Mouse (Mus musculus): ENCODE results near the gene Sh2d3c. TPM values are rescaled to one million over a fixed set of nuclear protein-coding genes. Genes with fewer than 3 reads are reported as not detected.

The Sh2d3c gene
- total RNA-seq, 1 experiment from 2014 or later: 29.8 TPM

GRCm38 (mm10) chr2:32791297-32791696 lies 70.4 kb downstream of the Sh2d3c start:
- DNase-seq: no peak

DNA sequence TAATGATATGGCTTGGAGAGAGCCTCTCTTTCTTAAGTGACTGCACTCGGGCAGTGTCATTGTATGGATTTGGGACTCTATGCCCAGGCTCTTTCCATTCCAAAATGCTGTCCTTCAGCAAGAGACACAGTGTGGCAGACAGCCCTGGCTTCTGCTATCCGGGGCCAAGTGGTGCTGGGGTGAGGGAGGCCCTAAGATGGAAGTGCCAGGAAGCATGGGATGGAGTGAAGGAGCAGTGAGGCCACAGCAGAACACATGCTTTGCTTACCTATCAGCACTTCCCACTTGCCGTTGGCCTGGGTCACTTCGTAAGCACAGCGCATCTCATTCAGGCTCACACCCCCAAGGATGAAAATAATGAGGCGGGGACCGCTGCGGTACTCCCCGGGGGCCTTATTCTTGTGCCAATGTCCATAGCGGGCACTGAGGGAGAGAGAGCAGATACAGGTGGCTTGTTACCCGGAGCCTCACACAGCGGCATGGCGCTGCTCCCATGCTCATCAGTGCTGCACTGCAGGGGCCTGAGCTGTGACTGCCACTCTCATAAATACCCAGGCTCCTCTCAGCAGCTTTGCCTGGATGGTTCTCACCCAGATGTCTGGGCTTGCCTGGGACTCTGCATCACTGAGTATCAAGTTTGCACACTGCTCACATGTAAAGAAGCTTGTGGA lies 75.0 kb downstream of the Sh2d3c start:
- DNase-seq: no peak

- no peak for DNase-seq
These were observed 77.6 kb downstream of the Sh2d3c start for GRCm38 (mm10) chr2:32798251-32798962.

Small RNAs within 50 kb of the gene (microRNA-seq; reads per million reads assigned to microRNA genes)
- 0 reads per million in 2 experiments for gene Gm47291
- gene Mir2861: 0 reads per million in 2 experiments
- gene Mir3960: 0 reads per million in 2 experiments
- gene Mir8093: 0 to 0.38 reads per million in 2 experiments

Other genes starting within 250 kb of the Sh2d3c start
- 25.6 and 28.7 TPM in 2 replicates for gene Fam102a, start 185.7 kb upstream of the Sh2d3c start, total RNA-seq (2021)
- 47.8 and 61.8 TPM in 2 replicates for gene Dpm2, start 150.2 kb upstream of the Sh2d3c start, total RNA-seq (2021)
- 0.23 TPM in 1 of 2 replicates, not detected in the other for gene Pip5kl1, start 146.3 kb upstream of the Sh2d3c start, total RNA-seq (2021)
- gene 9430097D07Rik, start 145.4 kb upstream of the Sh2d3c start, total RNA-seq (2021): not detected in 2 replicates
- gene St6galnac4, start 134.0 kb upstream of the Sh2d3c start, total RNA-seq (2021): 12.0 and 13.5 TPM in 2 replicates
- gene St6galnac6, start 121.3 kb upstream of the Sh2d3c start, total RNA-seq (2021): 54.1 and 56.5 TPM in 2 replicates
- 53.2 and 61.4 TPM in 2 replicates for gene Ak1, start 99.3 kb upstream of the Sh2d3c start, total RNA-seq (2021)
- 105 and 106 TPM in 2 replicates for gene Eng, start 74.5 kb upstream of the Sh2d3c start, total RNA-seq (2021)
- 16.2 and 35.8 TPM in 2 replicates for gene Fpgs, start 16.9 kb upstream of the Sh2d3c start, total RNA-seq (2021)
- 67.4 and 79.7 TPM in 2 replicates for gene Cdk9, start 8.0 kb upstream of the Sh2d3c start, total RNA-seq (2021)
- gene 6330409D20Rik, start 20.0 kb downstream of the Sh2d3c start, total RNA-seq (2021): not detected in 2 replicates
- 25.3 and 26.8 TPM in 2 replicates for gene Tor2a, start 36.2 kb downstream of the Sh2d3c start, total RNA-seq (2021)
- 0.26 TPM in 1 of 2 replicates, not detected in the other for gene Ttc16, start 54.6 kb downstream of the Sh2d3c start, total RNA-seq (2021)
- 5.1 and 5.9 TPM in 2 replicates for gene Ptrh1, start 54.7 kb downstream of the Sh2d3c start, total RNA-seq (2021)
- gene Cfap157, start 63.4 kb downstream of the Sh2d3c start, total RNA-seq (2021): not detected in 2 replicates
- 25.2 and 26.4 TPM in 2 replicates for gene Stxbp1, start 126.2 kb downstream of the Sh2d3c start, total RNA-seq (2021)
- gene Fam129b, start 155.1 kb downstream of the Sh2d3c start, total RNA-seq (2021): 22.0 and 23.1 TPM in 2 replicates
- gene Rpl12, start 240.5 kb downstream of the Sh2d3c start, total RNA-seq (2021): 155 and 192 TPM in 2 replicates
- gene Lrsam1, start 240.6 kb downstream of the Sh2d3c start, total RNA-seq (2021): 14.1 and 17.2 TPM in 2 replicates

All from adrenal gland, postnatal 14 days (tissue).